Mouse (Mus musculus) Patski (cell line): Measurements from ENCODE around the gene P2rx4. TPM values are rescaled to one million over a fixed set of nuclear protein-coding genes. Genes with fewer than 3 reads are reported as not detected.

Experiments
- ATAC-seq: fragments of 100-300 bp; one replicate; pipeline ENCODE4 v1.8.0; 2021
- CTCF ChIA-PET: fragments of 350-600 bp; sonication (Branson Sonifier 250); formaldehyde crosslinking; loops from one replicate; lab custom pipeline; 2022; ENCODE audit warnings: inconsistent platforms; lab: Charles Lee
- POLR2A ChIA-PET: fragments of 350-600 bp; sonication (Branson Sonifier 250); formaldehyde crosslinking; loops from one replicate; lab custom pipeline; 2022; ENCODE audit warnings: antibody characterized with exemption, inconsistent platforms; lab: Charles Lee
- DNase-seq: peaks from one replicate; pipeline ENCODE4 v3.0.0-alpha.2; 2011; ENCODE audit warnings: low read depth, low spot score
- H3K27me3 ChIP-seq: fragments of 371-371 bp; one replicate; pipeline ENCODE4 v1.5.1; 2021
- CTCF ChIP-seq: fragments of 100-300 bp; IDR thresholded peaks from one replicate; pipeline ENCODE4 v1.5.1; 2021
- in situ Hi-C: fragments of 300-500 bp; cut with MboI; formaldehyde crosslinking; loops from 3 replicates; pipeline ENCODE4 v1.11.1; 2018; ENCODE audit warnings: low pct_unique_long_range_greater_than_20kb, mixed read lengths
- polyA plus RNA-seq: library from polyadenylated mRNA; unstranded; gene quantifications from one replicate; pipeline ENCODE4 v1.2.3, GENCODE M21; 2021

P2rx4 gene
- polyA plus RNA-seq, 1 experiment from 2014 or later: 95.2 TPM

GRCm38 (mm10) chr5:122770806-122771261, 63.5 kb downstream of the P2rx4 start:
- no peaks in the 10 kb centered on the region for H3K27me3 ChIP-seq
- in situ Hi-C loops: no loop called here
- ATAC-seq: peak; percentile 84
- DNase-seq: peak; percentile 94
- no peak for TF ChIP-seq CTCF
- ChIA-PET CTCF (interaction anchor here (2.0 kb wide), 1 partner anchor 294 kb away, joined by 4 read pairs; no protein-coding TSS in a partner anchor), POLR2A (interaction anchor here (0.7 to 2.0 kb wide), 4 partner anchors 18 to 1038 kb away, joined by 3 to 5 read pairs (median 4); no protein-coding TSS in a partner anchor)

GRCm38 (mm10) chr5:122771428-122771827, 64.1 kb downstream of the P2rx4 start:
- ATAC-seq: no peak
- in situ Hi-C loops: no loop called here
- TF ChIP-seq CTCF: no peak

GRCm38 (mm10) chr5:122773756-122774155, 66.4 kb downstream of the P2rx4 start:
- in situ Hi-C loops: no loop called here
- ChIA-PET CTCF (interaction anchor here (1.0 kb wide), 1 partner anchor 10 kb away, joined by 3 read pairs; no protein-coding TSS in a partner anchor), POLR2A (no interaction called here)
- no peak for TF ChIP-seq CTCF
- no peak for DNase-seq
- ATAC-seq: no peak
- H3K27me3 ChIP-seq: no peaks in the 10 kb centered on the region

More at GRCm38 (mm10) chr5:122771428-122771827, 64.1 kb downstream of the P2rx4 start:
- ChIA-PET POLR2A (interaction anchor here (0.6 to 2.0 kb wide), 6 partner anchors 17 to 1038 kb away, joined by 3 to 6 read pairs (median 4); no protein-coding TSS in a partner anchor), CTCF (interaction anchor here (1.2 to 2.0 kb wide), 3 partner anchors 25 to 293 kb away, joined by 3 to 5 read pairs (median 4); no protein-coding TSS in a partner anchor)
- no peak for DNase-seq
- H3K27me3 ChIP-seq: no peaks in the 10 kb centered on the region

GRCm38 (mm10) chr5:122774743-122775611, 67.6 kb downstream of the P2rx4 start:
- H3K27me3 ChIP-seq: no peaks in the 10 kb centered on the region
- ATAC-seq: no peak
- no peak for DNase-seq
- ChIA-PET CTCF (no interaction called here), POLR2A (no interaction called here)
- in situ Hi-C loops: no loop called here
- no peak for TF ChIP-seq CTCF

- in situ Hi-C loops: no loop called here
Observed at GRCm38 (mm10) chr5:122775646-122776286, 68.4 kb downstream of the P2rx4 start.

GRCm38 (mm10) chr5:122777322-122777721, 70.0 kb downstream of the P2rx4 start:
- POLR2A ChIA-PET: no interaction called here
- DNase-seq (no peak), ATAC-seq (no peak)
- no peak for TF ChIP-seq CTCF
- CTCF ChIA-PET: interaction anchor here (1.6 kb wide), 1 partner anchor 34 kb away, joined by 4 read pairs; no protein-coding TSS in a partner anchor
- no peaks in the 10 kb centered on the region for H3K27me3 ChIP-seq
- in situ Hi-C loops: no loop called here

More at GRCm38 (mm10) chr5:122775646-122776286, 68.4 kb downstream of the P2rx4 start:
- ATAC-seq (no peak), DNase-seq (no peak)
- TF ChIP-seq CTCF: no peak
- CTCF ChIA-PET: interaction anchor here (1.6 kb wide), 1 partner anchor 36 kb away, joined by 4 read pairs; no protein-coding TSS in a partner anchor
- no peaks in the 10 kb centered on the region for H3K27me3 ChIP-seq
- POLR2A ChIA-PET: no interaction called here

- in situ Hi-C loops: no loop called here
- CTCF ChIA-PET: no interaction called here
- no peaks in the 10 kb centered on the region for H3K27me3 ChIP-seq
- DNase-seq: no peak
- no peak for TF ChIP-seq CTCF
- POLR2A ChIA-PET: interaction anchor here (0.9 to 1.5 kb wide), 4 partner anchors 9 to 63 kb away, joined by 3 to 4 read pairs (median 3); no protein-coding TSS in a partner anchor
- peak; percentile 36 for ATAC-seq
Observed at GRCm38 (mm10) chr5:122778231-122779226, 71.2 kb downstream of the P2rx4 start.

Other genes with a start within 250 kb of the P2rx4 start
- 239 TPM for gene Atp2a2, start 205.3 kb upstream of the P2rx4 start, polyA plus RNA-seq
- 48.3 TPM for gene Ift81, start 93.0 kb upstream of the P2rx4 start, polyA plus RNA-seq
- 0.04 TPM for gene P2rx7, start 63.6 kb upstream of the P2rx4 start, polyA plus RNA-seq
- gene Camkk2, start 71.9 kb downstream of the P2rx4 start, polyA plus RNA-seq: 42.8 TPM
- 305 TPM for gene Anapc5, start 113.8 kb downstream of the P2rx4 start, polyA plus RNA-seq
- gene Rnf34, start 142.5 kb downstream of the P2rx4 start, polyA plus RNA-seq: 38.1 TPM